Mouse (Mus musculus): Measurements from ENCODE around the gene Scgb1c1. TPM values are rescaled to one million over a fixed set of nuclear protein-coding genes. Genes with fewer than 3 reads are reported as not detected.

Scgb1c1 gene
- polyA plus RNA-seq, 2 experiments = not detected

DNA sequence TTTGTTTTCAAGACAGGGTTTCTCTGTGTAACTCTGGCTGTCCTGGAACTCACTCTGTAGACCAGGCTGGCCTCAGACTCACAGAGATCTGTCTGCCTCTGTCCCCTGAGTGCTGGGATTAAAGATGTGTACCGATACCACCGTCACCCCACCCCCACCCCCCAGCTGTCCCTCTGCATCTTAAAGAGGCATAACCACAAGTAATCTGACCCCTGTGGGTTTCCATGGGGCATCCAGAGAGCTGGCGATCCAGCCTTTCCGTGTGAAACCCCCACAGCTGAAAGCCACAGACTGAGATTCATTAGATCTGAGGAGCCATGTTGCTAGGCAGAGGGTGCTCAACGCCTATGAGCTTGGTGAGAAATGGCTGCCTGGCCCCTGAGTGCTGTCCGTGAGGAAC, 14.7 kb downstream of the Scgb1c1 start:
- H3K36me3 ChIP-seq (ENCODE audit: control insufficient read depth, insufficient read depth, low read length) = peaks cover 62% of the 10 kb centered on the region

DNA sequence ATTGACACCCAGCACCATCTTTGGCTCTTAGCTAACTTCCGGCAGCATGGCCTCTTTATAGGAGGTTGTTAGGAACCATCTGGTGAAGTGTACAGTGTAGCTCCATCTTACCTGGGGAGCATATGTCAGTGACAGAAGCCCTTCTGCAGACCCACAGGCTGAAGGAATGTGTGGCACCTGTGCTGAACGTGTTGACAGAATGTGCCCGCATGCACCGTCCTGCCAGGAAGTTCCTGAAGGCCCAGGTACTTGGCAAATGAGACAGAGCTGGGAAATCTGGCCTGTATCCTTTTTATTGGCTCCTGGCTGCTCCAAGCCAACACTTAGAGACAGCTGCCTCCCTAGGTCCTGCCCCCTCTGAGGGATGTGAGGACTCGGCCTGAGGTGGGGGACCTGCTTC, 15.4 kb downstream of the Scgb1c1 start:
- no peaks in the 10 kb centered on the region for H3K27me3 ChIP-seq (ENCODE audit: control insufficient read depth, insufficient read depth, low read length)
- no peak for TF ChIP-seq POLR2A (IDR thresholded peaks at IDR 0.05; ENCODE audit: borderline replicate concordance, extremely low read depth, insufficient read depth, insufficient read length)
- no peak overlapping the region for H3K9ac ChIP-seq (ENCODE audit: low read depth, low read length, severe bottlenecking)
- H3K4me1 ChIP-seq (ENCODE audit: control insufficient read depth, insufficient read depth, low read length) = peaks cover 12% of the 10 kb centered on the region
- H3K4me2 ChIP-seq (replicated peaks; ENCODE audit: low read depth, low read length, severe bottlenecking) = no peak overlapping the region
- H3K27ac ChIP-seq (replicated peaks; ENCODE audit: low read depth, low read length) = no peak overlapping the region
- WGBS = 79% methylated on average over 5 of the region's 5 CpGs
- no peak overlapping the region for H3K4me3 ChIP-seq (replicated peaks; ENCODE audit: low read length)
- no peaks in the 10 kb centered on the region for H3K9me3 ChIP-seq (ENCODE audit: control insufficient read depth, low read length)
- H3K36me3 ChIP-seq (ENCODE audit: control insufficient read depth, insufficient read depth, low read length) = peaks cover 68% of the 10 kb centered on the region
- DNase-seq (ENCODE audit: low spot score) (no peak), ATAC-seq (ENCODE audit: low FRiP score, low read depth) (no peak)

More for the DNA sequence above, 14.7 kb downstream of the Scgb1c1 start:
- no peak for DNase-seq (ENCODE audit: low spot score)
- TF ChIP-seq POLR2A (IDR thresholded peaks at IDR 0.05; ENCODE audit: borderline replicate concordance, extremely low read depth, insufficient read depth, insufficient read length) = no peak
- Histone ChIP-seq H3K9ac (ENCODE audit: low read depth, low read length, severe bottlenecking) (no peak overlapping the region), H3K27me3 (ENCODE audit: control insufficient read depth, insufficient read depth, low read length) (no peaks in the 10 kb centered on the region), H3K4me1 (ENCODE audit: control insufficient read depth, insufficient read depth, low read length) (peaks cover 17% of the 10 kb centered on the region), H3K4me3 (replicated peaks; ENCODE audit: low read length) (no peak overlapping the region), H3K9me3 (ENCODE audit: control insufficient read depth, low read length) (no peaks in the 10 kb centered on the region), H3K4me2 (replicated peaks; ENCODE audit: low read depth, low read length, severe bottlenecking) (no peak overlapping the region), H3K27ac (replicated peaks; ENCODE audit: low read depth, low read length) (no peak overlapping the region)
- WGBS = 76% methylated on average over 6 of the region's 6 CpGs
- ATAC-seq (ENCODE audit: low FRiP score, low read depth) = no peak

DNA sequence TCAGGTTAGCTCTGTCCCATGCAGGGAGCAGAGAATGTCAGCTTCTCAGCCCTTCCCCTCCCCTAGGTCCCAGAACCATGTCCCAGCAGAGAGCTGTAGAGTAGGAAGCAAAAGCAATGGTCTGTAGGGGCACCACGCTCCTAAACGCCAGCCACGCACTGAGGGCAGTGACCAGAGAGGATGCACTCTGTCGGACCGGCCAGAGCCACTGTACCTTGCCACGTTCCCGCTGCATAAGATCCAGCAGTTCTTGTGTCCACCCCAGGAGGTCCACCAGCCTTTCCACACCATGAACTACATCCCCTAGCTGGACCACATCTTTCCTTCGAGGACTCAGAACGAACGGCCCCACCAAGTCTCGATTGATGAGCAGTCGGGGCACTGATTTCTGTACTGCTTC, 19.4 kb downstream of the Scgb1c1 start:
- no peaks in the 10 kb centered on the region for H3K9me3 ChIP-seq (ENCODE audit: control insufficient read depth, low read length)
- H3K36me3 ChIP-seq (ENCODE audit: control insufficient read depth, insufficient read depth, low read length) = peaks cover 67% of the 10 kb centered on the region
- H3K4me3 ChIP-seq (replicated peaks; ENCODE audit: low read length) = no peak overlapping the region
- no peak for ATAC-seq (ENCODE audit: low FRiP score, low read depth)
- WGBS = 86% methylated on average over 12 of the region's 12 CpGs
- DNase-seq (ENCODE audit: low spot score) = no peak
- no peaks in the 10 kb centered on the region for H3K27me3 ChIP-seq (ENCODE audit: control insufficient read depth, insufficient read depth, low read length)
- H3K9ac ChIP-seq (ENCODE audit: low read depth, low read length, severe bottlenecking) = no peak overlapping the region
- H3K4me2 ChIP-seq (replicated peaks; ENCODE audit: low read depth, low read length, severe bottlenecking) = no peak overlapping the region
- no peaks in the 10 kb centered on the region for H3K4me1 ChIP-seq (ENCODE audit: control insufficient read depth, insufficient read depth, low read length)
- no peak overlapping the region for H3K27ac ChIP-seq (replicated peaks; ENCODE audit: low read depth, low read length)
- TF ChIP-seq POLR2A (IDR thresholded peaks at IDR 0.05; ENCODE audit: borderline replicate concordance, extremely low read depth, insufficient read depth, insufficient read length) = no peak

DNA sequence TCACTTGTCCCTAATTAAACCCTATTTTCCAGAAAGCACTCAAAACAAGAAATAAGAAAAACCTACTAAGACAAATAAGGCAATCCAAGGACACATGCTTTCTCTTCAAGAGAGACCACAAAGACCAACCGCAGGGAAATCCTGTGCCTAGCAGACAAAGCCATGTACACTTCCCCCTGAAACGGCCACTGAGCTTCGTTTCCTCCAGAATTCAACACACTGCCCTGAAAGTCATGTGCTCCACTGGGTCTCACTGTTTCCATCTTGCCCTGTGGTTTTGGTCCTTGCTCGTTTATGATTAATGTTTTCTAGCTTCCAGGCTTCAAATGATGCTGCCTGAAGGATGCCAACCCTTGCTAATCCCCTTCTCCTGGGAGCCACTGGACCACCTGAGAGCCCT, 28.9 kb downstream of the Scgb1c1 start:
- Histone ChIP-seq H3K27me3 (ENCODE audit: control insufficient read depth, insufficient read depth, low read length) (no peaks in the 10 kb centered on the region), H3K27ac (replicated peaks; ENCODE audit: low read depth, low read length) (no peak overlapping the region), H3K36me3 (ENCODE audit: control insufficient read depth, insufficient read depth, low read length) (peaks cover 45% of the 10 kb centered on the region), H3K9ac (ENCODE audit: low read depth, low read length, severe bottlenecking) (no peak overlapping the region), H3K9me3 (ENCODE audit: control insufficient read depth, low read length) (no peaks in the 10 kb centered on the region), H3K4me1 (ENCODE audit: control insufficient read depth, insufficient read depth, low read length) (no peaks in the 10 kb centered on the region), H3K4me2 (replicated peaks; ENCODE audit: low read depth, low read length, severe bottlenecking) (no peak overlapping the region), H3K4me3 (replicated peaks; ENCODE audit: low read length) (no peak overlapping the region)
- DNase-seq (ENCODE audit: low spot score) = no peak
- ATAC-seq (ENCODE audit: low FRiP score, low read depth) = no peak
- 90% methylated on average over 4 of the region's 4 CpGs for WGBS
- TF ChIP-seq POLR2A (IDR thresholded peaks at IDR 0.05; ENCODE audit: borderline replicate concordance, extremely low read depth, insufficient read depth, insufficient read length) = no peak

DNA sequence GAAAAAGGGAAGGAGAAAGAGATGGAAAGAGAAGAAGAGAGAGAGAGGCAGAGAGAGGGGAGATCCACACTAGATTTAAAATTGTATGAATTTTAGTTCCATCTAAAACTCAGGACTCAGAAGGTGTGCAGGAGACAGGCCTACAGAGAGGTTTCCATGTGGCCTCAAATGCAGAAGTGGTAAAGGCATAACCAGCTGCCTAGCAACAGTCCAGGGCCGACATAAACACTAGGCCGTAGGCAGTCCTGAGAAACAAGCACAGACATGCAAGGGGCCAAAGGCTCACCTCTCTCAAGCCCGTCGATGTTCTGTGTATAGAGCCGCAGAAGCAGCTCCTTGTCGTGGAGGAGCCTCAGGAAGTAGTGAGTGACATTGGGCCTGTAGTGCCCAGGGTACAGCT, 32.0 kb downstream of the Scgb1c1 start:
- no peak for ATAC-seq (ENCODE audit: low FRiP score, low read depth)
- H3K9ac ChIP-seq (ENCODE audit: low read depth, low read length, severe bottlenecking) = no peak overlapping the region
- no peak for TF ChIP-seq POLR2A (IDR thresholded peaks at IDR 0.05; ENCODE audit: borderline replicate concordance, extremely low read depth, insufficient read depth, insufficient read length)
- no peaks in the 10 kb centered on the region for H3K27me3 ChIP-seq (ENCODE audit: control insufficient read depth, insufficient read depth, low read length)
- H3K27ac ChIP-seq (replicated peaks; ENCODE audit: low read depth, low read length) = no peak overlapping the region
- H3K4me3 ChIP-seq (replicated peaks; ENCODE audit: low read length) = no peak overlapping the region
- WGBS = 80% methylated on average over 6 of the region's 6 CpGs
- DNase-seq (ENCODE audit: low spot score) = no peak
- H3K4me2 ChIP-seq (replicated peaks; ENCODE audit: low read depth, low read length, severe bottlenecking) = no peak overlapping the region
- 0 out of 2 replicates have a peak, but pooled peaks cover 3% of the 10 kb centered on the region for H3K4me1 ChIP-seq (ENCODE audit: control insufficient read depth, insufficient read depth, low read length)
- H3K9me3 ChIP-seq (ENCODE audit: control insufficient read depth, low read length) = no peaks in the 10 kb centered on the region
- peaks cover 33% of the 10 kb centered on the region for H3K36me3 ChIP-seq (ENCODE audit: control insufficient read depth, insufficient read depth, low read length)

DNA sequence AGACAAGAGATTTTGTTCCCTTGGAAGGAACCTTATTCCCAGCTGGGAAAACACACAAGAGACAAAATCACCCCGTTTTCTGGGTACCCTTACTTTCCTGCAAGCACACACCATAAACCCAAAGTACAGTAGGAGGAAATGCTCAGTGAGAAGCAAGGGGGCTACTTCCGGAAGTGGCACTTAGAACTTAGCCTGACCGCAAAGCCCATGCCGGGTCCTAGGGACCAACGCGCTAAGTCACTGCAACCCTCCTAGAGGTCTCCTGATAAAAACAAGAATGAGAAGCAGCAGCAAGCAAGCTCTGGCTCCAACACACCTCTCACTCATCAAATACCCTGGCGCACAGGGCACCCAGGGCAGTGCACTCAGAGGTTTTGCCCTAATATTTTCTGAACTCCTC, 34.0 kb downstream of the Scgb1c1 start:
- Histone ChIP-seq H3K27me3 (ENCODE audit: control insufficient read depth, insufficient read depth, low read length) (no peaks in the 10 kb centered on the region), H3K9ac (ENCODE audit: low read depth, low read length, severe bottlenecking) (no peak overlapping the region), H3K27ac (replicated peaks; ENCODE audit: low read depth, low read length) (no peak overlapping the region), H3K4me3 (replicated peaks; ENCODE audit: low read length) (no peak overlapping the region), H3K4me2 (replicated peaks; ENCODE audit: low read depth, low read length, severe bottlenecking) (no peak overlapping the region), H3K9me3 (ENCODE audit: control insufficient read depth, low read length) (no peaks in the 10 kb centered on the region), H3K36me3 (ENCODE audit: control insufficient read depth, insufficient read depth, low read length) (peaks cover 31% of the 10 kb centered on the region), H3K4me1 (ENCODE audit: control insufficient read depth, insufficient read depth, low read length) (peaks cover 7% of the 10 kb centered on the region)
- no peak for ATAC-seq (ENCODE audit: low FRiP score, low read depth)
- no peak for TF ChIP-seq POLR2A (IDR thresholded peaks at IDR 0.05; ENCODE audit: borderline replicate concordance, extremely low read depth, insufficient read depth, insufficient read length)
- WGBS = 88% methylated on average over 7 of the region's 7 CpGs
- DNase-seq (ENCODE audit: low spot score) = no peak
